Mouse (Mus musculus) lung, adult 2 months (tissue): ENCODE measurements at regions not wholly inside any gene's neighbourhood (a gene's known extent, or its start where the extent isn't known, plus 50 kb on each side); places are given as distances from the start of the nearest gene placed in this dataset.

ENCODE experiments used
- CTCF ChIP-seq: fragments of 200-500 bp; IDR thresholded peaks from 2 replicates; pipeline ENCODE4 v1.5.1; 2011; ENCODE audit warnings: mild to moderate bottlenecking, low read length, control low read depth; ENCODE audit not compliant: insufficient read depth
- POLR2A ChIP-seq: fragments of 200-500 bp; IDR thresholded peaks from 2 replicates; pipeline ENCODE4 v1.6.1; 2011; ENCODE audit warnings: low read depth, mild to moderate bottlenecking, control low read depth, low read length, borderline replicate concordance; ENCODE audit errors: extremely low read depth

GRCm38 (mm10) chr1:189513358-189513757, 111.3 kb upstream of the Kcnk2 start:
- TF ChIP-seq CTCF (no peak), POLR2A (no peak)
